22 mouse cellular contexts compared by ENCODE assay signal in the genomic region with DNA sequence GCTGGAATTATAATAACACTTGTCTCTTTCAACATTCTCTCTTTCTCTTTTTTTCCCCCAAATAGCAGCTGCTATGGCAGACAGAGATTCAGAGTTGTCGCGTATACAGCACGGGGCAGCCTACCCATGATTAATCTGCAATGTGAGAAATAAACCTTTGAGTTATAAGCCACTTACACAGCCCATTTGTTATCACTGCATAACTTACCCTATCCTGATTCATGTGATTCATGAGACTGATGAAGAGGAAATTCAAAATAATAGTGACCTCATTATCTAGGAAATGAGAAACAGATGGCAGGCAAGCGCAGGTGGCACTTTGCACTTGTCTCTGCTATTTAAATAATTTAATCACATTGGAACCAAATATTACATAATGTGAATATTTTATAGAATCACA.
DNase-seq lines count a peak whose midpoint lies in the region; ATAC-seq and TF ChIP-seq lines count a peak whose summit lies in the region.
"Had no signal": no experiment of that assay in that cellular context is flagged by ENCODE, and none has a peak within 500 bp of the region (broad histone marks: within the 10 kb centered on the region; RNA-seq: fewer than 3 reads in every experiment).

No protein-coding gene starts in this region.

- WGBS in hindbrain, embryonic 12.5 days: 57% methylated on average over 4 of the region's 4 CpGs
- 58% methylated on average over 4 of the region's 4 CpGs for WGBS in hindbrain, postnatal 0 days
- 55% methylated on average over 4 of the region's 4 CpGs for WGBS in neural tube, embryonic 12.5 days
- WGBS in neural tube, embryonic 15.5 days: 46% methylated on average over 4 of the region's 4 CpGs
- 22% methylated on average over 4 of the region's 4 CpGs for WGBS in forebrain, embryonic 16.5 days

- H3K4me3 ChIP-seq in hindbrain, embryonic 12.5 days: no peak overlapping the region
- H3K4me3 ChIP-seq in hindbrain, postnatal 0 days (ENCODE audit: low read length): no peak overlapping the region
- H3K4me3 ChIP-seq in neural tube, embryonic 12.5 days: no peak overlapping the region
- H3K4me3 ChIP-seq in neural tube, embryonic 15.5 days (replicated peaks): no peak overlapping the region
- no peak overlapping the region for H3K4me3 ChIP-seq in forebrain, embryonic 16.5 days (replicated peaks; ENCODE audit: low read length)
- H3K4me3 ChIP-seq: heart, embryonic 12.5 days; layer of hippocampus, adult 2 months; limb, embryonic 15.5 days; liver, embryonic 15.5 days had no signal

- no peaks in the 10 kb centered on the region for H3K27me3 ChIP-seq in hindbrain, embryonic 12.5 days
- H3K27me3 ChIP-seq in hindbrain, postnatal 0 days (ENCODE audit: insufficient read depth, low read length): no peaks in the 10 kb centered on the region
- H3K27me3 ChIP-seq in neural tube, embryonic 12.5 days (replicated peaks): no peaks in the 10 kb centered on the region
- no peaks in the 10 kb centered on the region for H3K27me3 ChIP-seq in neural tube, embryonic 15.5 days (replicated peaks)
- no peaks in the 10 kb centered on the region for H3K27me3 ChIP-seq in forebrain, embryonic 16.5 days (replicated peaks; ENCODE audit: control insufficient read depth, insufficient read depth, low read length)
- H3K27me3 ChIP-seq: heart, embryonic 12.5 days; limb, embryonic 15.5 days; liver, embryonic 15.5 days had no signal

- H3K4me2 ChIP-seq in hindbrain, embryonic 12.5 days (replicated peaks): no peak overlapping the region
- H3K4me2 ChIP-seq in hindbrain, postnatal 0 days (ENCODE audit: low read depth, low read length): no peak overlapping the region
- no peak overlapping the region for H3K4me2 ChIP-seq in neural tube, embryonic 12.5 days (replicated peaks)
- no peak overlapping the region for H3K4me2 ChIP-seq in neural tube, embryonic 15.5 days
- H3K4me2 ChIP-seq in forebrain, embryonic 16.5 days (ENCODE audit: low read length): no peak overlapping the region
- H3K4me2 ChIP-seq: heart, embryonic 12.5 days; limb, embryonic 15.5 days; liver, embryonic 15.5 days had no signal

- DNase-seq in hindbrain, postnatal 0 days (ENCODE audit: low spot score): no peak
- no peak for DNase-seq in kidney, adult 11 months
- no peak for DNase-seq in spleen, postnatal 36 days (ENCODE audit: low spot score in 2 of 2)
- DNase-seq: adrenal gland, adult 2 months; cerebellum, adult 11 months; gastrocnemius, postnatal 10 days; heart, adult 11 months; heart, postnatal 14 days; kidney, adult 2 months; kidney, postnatal 14 days; layer of hippocampus, postnatal 36 days; right cerebral cortex, postnatal 4 days had no signal

- peak; percentile 89 for ATAC-seq in hindbrain, embryonic 12.5 days (ENCODE audit: low FRiP score)
- no peak for ATAC-seq in hindbrain, postnatal 0 days
- ATAC-seq in neural tube, embryonic 12.5 days (ENCODE audit: low FRiP score, low read depth): peak; percentile 56; the same call in 1 of the 2 replicates
- ATAC-seq in neural tube, embryonic 15.5 days (ENCODE audit: low FRiP score): no peak
- ATAC-seq in forebrain, embryonic 16.5 days: peak; percentile 98
- ATAC-seq: lung, postnatal 0 days had no signal

- no peaks in the 10 kb centered on the region for H3K9me3 ChIP-seq in hindbrain, embryonic 12.5 days (replicated peaks)
- no peaks in the 10 kb centered on the region for H3K9me3 ChIP-seq in hindbrain, postnatal 0 days (ENCODE audit: low read length)
- no peaks in the 10 kb centered on the region for H3K9me3 ChIP-seq in neural tube, embryonic 12.5 days
- H3K9me3 ChIP-seq in neural tube, embryonic 15.5 days (replicated peaks): no peaks in the 10 kb centered on the region
- H3K9me3 ChIP-seq in forebrain, embryonic 16.5 days (ENCODE audit: control insufficient read depth, low read length): no peaks in the 10 kb centered on the region
- H3K9me3 ChIP-seq: heart, embryonic 12.5 days; limb, embryonic 15.5 days; liver, embryonic 15.5 days had no signal

- H3K4me1 ChIP-seq in hindbrain, embryonic 12.5 days: no peaks in the 10 kb centered on the region
- no peaks in the 10 kb centered on the region for H3K4me1 ChIP-seq in hindbrain, postnatal 0 days (ENCODE audit: insufficient read depth, low read length)
- H3K4me1 ChIP-seq in neural tube, embryonic 12.5 days: no peaks in the 10 kb centered on the region
- H3K4me1 ChIP-seq in neural tube, embryonic 15.5 days: no peaks in the 10 kb centered on the region
- peaks cover 2% of the 10 kb centered on the region for H3K4me1 ChIP-seq in forebrain, embryonic 16.5 days (replicated peaks; ENCODE audit: control insufficient read depth, insufficient read depth, low read length)
- H3K4me1 ChIP-seq: heart, embryonic 12.5 days; limb, embryonic 15.5 days; liver, embryonic 15.5 days had no signal

- H3K36me3 ChIP-seq in hindbrain, embryonic 12.5 days: no peaks in the 10 kb centered on the region
- H3K36me3 ChIP-seq in hindbrain, postnatal 0 days (ENCODE audit: insufficient read depth, low read length): no peaks in the 10 kb centered on the region
- no peaks in the 10 kb centered on the region for H3K36me3 ChIP-seq in neural tube, embryonic 12.5 days
- no peaks in the 10 kb centered on the region for H3K36me3 ChIP-seq in neural tube, embryonic 15.5 days
- no peaks in the 10 kb centered on the region for H3K36me3 ChIP-seq in forebrain, embryonic 16.5 days (ENCODE audit: control insufficient read depth, insufficient read depth)
- H3K36me3 ChIP-seq: heart, embryonic 12.5 days; limb, embryonic 15.5 days; liver, embryonic 15.5 days had no signal

- no peak overlapping the region for H3K9ac ChIP-seq in hindbrain, embryonic 12.5 days
- H3K9ac ChIP-seq in hindbrain, postnatal 0 days (replicated peaks; ENCODE audit: low read length): no peak overlapping the region
- no peak overlapping the region for H3K9ac ChIP-seq in neural tube, embryonic 12.5 days
- no peak overlapping the region for H3K9ac ChIP-seq in neural tube, embryonic 15.5 days (replicated peaks)
- no peak overlapping the region for H3K9ac ChIP-seq in forebrain, embryonic 16.5 days (replicated peaks; ENCODE audit: low read depth, low read length)
- H3K9ac ChIP-seq: heart, embryonic 12.5 days; limb, embryonic 15.5 days; liver, embryonic 15.5 days had no signal

- TF ChIP-seq CTCF in hindbrain, postnatal 0 days (IDR thresholded peaks at IDR 0.05; ENCODE audit: low read depth): no peak

- H3K27ac ChIP-seq in hindbrain, embryonic 12.5 days: no peak overlapping the region
- H3K27ac ChIP-seq in hindbrain, postnatal 0 days: no peak overlapping the region
- no peak overlapping the region for H3K27ac ChIP-seq in neural tube, embryonic 12.5 days
- no peak overlapping the region for H3K27ac ChIP-seq in neural tube, embryonic 15.5 days (replicated peaks)
- no peak overlapping the region for H3K27ac ChIP-seq in forebrain, embryonic 16.5 days (ENCODE audit: low read length)
- H3K27ac ChIP-seq: layer of hippocampus, adult 2 months; limb, embryonic 15.5 days; liver, embryonic 15.5 days; stomach, postnatal 0 days had no signal

Comparison
In these comparisons a context has a peak if more than half of its experiments do, and no peak if none do; other contexts are left out.
1. ATAC-seq: peak in hindbrain, embryonic 12.5 days (single experiment), neural tube, embryonic 12.5 days (single experiment) and forebrain, embryonic 16.5 days (single experiment); none in hindbrain, postnatal 0 days (single experiment) and neural tube, embryonic 15.5 days (single experiment).